Mouse (Mus musculus) megakaryocyte, embryonic 14.5 days (primary cell): ENCODE results near the gene Glrx2.

Experiments
- FLI1 ChIP-seq: IDR thresholded peaks from 2 replicates; pipeline ENCODE4 v1.6.1; 2012; ENCODE audit warnings: low read length, inconsistent platforms, mixed read lengths
- GATA1 ChIP-seq: IDR thresholded peaks from 3 replicates; pipeline ENCODE4 v1.6.1; 2012; ENCODE audit warnings: mixed read lengths, low read length, inconsistent platforms, borderline replicate concordance

- TF ChIP-seq GATA1 (no peak), FLI1 (no peak)
These were observed 60.6 kb downstream of the Glrx2 start, which contains the start of the genes Trove2 and Uchl5 for GRCm38 (mm10) chr1:143776446-143777411.
